Mouse (Mus musculus) lung, postnatal 36 days (tissue): ENCODE data around the gene Csrnp3.

Experiments
- DNase-seq: peaks from one replicate; pipeline ENCODE4 v3.0.0; 2022; ENCODE audit warnings: mixed read lengths

Gene Csrnp3

DNA sequence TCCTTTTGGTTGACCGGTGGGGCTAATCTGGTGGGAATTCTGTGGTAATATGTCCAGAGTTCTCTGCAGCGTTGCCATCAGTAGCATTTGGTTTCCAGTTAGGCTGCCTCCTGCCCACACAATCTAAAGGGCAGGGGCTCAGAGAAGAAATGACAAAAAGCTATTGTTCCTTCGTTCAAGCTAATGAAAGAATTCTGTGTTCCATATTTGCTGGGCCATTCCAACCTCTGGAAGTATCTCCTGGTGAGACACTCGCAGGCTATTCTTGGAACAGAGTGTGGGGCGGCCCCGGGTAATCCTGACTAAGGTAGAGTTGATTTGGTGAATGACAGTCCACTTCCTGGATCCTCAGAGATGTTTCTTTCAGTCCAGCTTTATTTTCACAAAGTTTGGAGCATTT lies 179.3 kb downstream of the Csrnp3 start:
- no peak for DNase-seq

DNA sequence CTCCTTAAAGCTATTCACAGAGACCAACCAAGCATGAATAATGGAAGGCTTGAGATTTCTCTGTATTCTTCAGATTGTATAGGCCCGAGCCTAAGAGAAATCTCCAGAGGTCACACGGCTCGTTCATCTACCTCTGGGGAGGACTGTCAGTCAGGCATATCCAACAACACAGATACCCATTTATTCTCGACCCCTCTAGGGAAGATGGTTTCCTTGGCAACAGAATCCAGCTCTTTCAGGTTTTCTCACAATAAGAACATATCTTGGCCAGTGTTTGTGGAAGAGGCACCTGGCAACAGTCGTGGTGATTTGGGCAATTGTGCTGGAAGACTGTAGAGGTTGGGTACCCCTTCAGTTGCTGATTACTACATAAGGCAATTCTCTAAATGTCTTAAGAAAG lies 183.2 kb downstream of the Csrnp3 start:
- no peak for DNase-seq

DNA sequence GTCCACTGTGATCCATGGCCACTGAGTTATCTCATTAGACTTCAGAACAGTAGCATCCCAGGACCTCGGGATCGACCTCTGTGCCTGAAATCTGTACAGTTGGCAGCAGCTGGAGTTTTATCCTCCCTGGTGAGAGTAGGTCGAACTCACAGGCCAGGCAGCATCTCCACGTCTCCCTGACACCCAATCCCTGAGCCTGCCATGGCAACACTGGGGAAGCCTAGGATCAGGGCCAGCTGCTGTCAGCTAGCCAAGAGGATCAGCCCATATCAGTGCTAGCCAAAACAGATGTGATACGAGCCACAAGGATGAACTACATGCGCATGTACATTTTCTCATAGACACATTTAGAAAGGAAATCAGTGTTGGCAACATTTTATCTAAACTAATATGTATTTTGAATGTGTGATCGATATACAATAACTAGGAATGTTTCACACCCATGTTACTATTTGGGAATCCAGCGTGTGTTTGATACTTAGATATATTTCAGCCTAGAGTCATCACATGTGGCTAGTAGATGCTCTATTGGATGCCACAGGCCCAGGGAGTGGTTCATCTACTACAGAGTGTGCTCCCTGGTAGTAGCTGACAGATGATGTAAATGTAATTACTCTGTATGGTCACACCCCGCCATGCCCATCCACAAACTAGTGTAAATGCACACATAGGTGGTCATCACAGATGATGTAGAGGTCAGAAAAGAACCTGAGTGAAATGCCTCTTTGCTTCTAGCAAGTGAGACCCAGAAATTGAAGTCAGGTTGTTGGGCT lies 189.5 kb downstream of the Csrnp3 start:
- DNase-seq, result no peak

GRCm38 (mm10) chr2:66040611-66041010 lies 195.0 kb downstream of the Csrnp3 start:
- no peak for DNase-seq

DNA sequence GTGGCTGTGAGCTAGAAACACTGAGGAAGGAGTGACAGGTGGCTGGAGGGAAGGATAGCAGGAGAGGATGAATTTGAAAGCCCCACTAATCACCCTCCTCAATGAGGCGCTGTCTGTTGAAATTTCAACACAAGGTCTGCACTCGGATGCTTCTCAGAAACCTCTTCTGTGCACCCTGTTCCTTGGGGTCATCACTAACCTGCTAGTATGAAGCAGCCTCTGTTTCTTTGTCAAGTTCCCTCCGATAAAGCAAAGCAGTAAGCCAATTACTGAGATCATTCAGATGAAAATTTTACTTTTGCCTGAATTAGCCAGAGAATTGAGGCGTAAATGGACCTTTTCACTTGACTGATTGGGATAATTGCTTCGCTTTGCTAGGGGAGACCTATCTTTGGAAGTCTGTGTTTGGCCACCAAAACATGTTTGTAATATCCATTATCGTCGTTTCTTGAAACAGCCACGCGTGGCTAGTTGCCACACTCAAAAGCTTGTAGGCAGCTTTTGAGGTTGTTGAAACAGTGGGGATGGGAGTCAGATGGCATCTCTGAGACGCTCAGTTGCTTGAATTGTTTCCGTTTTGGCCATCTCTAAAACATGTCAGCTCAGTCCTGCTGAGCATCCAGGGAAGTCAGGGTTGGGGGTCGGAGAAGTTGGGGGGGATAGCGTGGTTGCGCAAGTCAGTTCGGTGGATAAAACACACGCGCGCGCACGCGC lies 195.8 kb downstream of the Csrnp3 start:
- no peak for DNase-seq

DNA sequence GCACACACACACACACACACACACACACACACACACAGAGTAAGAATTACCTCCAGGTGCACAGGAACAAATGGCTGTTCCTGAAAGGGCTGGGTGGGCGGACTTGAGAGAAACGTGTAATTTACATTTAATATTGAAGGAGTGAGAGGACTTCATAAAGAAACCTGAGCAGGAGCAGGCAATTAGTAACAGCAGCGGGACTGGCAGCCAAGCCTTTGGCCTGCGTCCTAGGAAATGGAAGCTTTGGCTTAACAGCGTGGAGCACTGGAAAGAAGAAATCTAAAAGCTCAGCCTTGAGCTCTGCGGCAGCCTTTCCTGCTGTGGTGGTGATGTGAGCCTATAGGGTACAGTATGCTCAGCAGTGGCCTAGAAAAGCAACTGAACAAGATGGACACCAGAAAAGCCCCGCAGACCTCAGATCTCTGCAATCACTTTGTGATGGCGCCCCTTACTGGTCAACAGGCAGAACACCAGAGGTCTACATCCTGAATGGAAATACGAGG lies 196.4 kb downstream of the Csrnp3 start:
- peak; percentile 8 for DNase-seq

DNA sequence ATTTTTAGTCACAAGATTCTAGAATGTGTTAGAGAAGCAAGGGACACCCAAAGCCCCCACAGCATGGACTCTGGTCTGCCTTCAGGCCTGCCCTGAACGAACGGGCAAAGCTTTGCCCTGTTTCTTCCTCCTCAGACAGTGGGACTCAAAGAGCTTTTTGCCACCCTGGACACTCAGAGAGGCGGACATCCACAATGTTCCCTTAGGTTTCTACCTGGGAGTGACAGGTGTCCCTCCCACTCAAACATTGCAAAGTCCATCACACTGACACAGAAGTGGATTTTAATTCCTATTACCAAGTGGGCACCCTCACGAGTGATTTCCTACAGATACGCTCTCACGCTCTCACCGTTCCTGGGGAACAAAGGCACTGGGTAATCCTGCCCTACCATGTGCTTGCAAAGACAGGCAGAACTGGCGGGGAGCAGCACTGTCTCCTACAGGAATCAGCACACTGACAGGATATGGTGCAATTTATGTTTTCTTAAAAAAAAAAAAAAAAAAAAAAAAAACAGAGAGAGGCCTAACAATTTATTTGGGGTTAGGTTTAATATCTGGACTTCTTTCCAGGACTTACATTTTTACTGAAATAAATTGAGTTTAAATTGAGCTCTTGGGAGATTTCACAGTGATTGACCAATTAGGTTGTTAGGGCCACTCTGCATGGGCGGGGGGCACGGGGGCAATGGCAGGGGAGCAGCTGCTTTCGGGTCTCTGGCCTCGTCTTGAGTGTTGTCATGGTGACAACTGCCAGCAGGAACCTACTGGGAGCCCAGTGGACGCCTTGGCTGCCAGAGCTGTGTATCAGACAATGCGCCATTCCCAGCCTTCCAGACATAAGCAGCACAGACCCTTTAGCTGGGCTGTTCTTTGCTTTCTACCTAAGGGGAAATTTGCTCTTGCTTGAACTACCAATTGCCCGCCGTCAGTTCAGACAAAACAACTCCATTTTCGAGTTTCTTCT lies 198.2 kb downstream of the Csrnp3 start:
- DNase-seq, result no peak

GRCm38 (mm10) chr2:66044405-66045089 lies 199.0 kb downstream of the Csrnp3 start:
- DNase-seq, result no peak

- no peak for DNase-seq
Measured at GRCm38 (mm10) chr2:66063291-66063690, 217.7 kb downstream of the Csrnp3 start.

DNA sequence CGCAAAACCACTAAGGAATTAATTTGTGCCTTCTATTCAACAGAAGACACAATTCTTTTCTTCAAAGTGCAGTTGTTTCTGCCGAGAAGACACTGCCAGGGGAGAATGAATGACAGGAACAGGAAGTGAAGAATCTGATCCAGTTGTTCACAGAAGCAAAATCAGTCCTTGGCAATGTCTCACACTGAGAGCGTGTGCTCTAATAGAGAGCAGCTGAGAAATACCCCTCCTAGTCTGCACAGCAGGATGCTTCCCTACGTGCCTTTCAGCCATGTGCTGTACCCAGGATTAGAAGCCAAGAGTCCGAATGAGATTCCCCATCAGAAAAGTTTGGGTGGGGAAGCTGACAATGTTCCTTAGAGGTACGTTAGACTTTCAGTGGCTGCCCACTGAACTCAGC lies 223.9 kb downstream of the Csrnp3 start:
- no peak for DNase-seq

DNA sequence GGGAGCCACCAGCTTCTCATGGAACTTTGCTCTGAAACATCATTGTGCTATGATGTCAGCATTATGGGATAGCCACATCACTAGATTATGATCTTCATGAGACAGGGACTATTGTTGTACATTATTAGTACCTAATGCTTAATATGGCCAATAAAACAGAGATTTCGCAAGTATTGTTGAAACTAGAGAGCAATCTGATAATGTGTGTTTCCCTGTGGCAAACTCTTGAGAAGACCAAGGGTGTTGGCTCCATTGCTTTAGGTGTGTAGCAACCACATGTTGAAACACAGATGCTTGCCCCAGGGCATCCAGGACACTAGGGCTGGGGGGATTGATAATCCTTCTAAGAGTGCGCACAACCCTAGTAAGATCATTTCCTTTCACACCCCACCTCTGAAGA lies 235.2 kb downstream of the Csrnp3 start:
- no peak for DNase-seq
